11 mouse cellular contexts compared by ENCODE assay signal in genomic region chr1:151699363-151699762, GRCm38 (mm10). TPM values are rescaled to one million over a fixed set of nuclear protein-coding genes. Genes with fewer than 3 reads are reported as not detected.
DNase-seq lines count a peak whose midpoint lies in the region; ATAC-seq and TF ChIP-seq lines count a peak whose summit lies in the region.
"Had no signal": no experiment of that assay in that cellular context is flagged by ENCODE, and none has a peak within 500 bp of the region (broad histone marks: within the 10 kb centered on the region; RNA-seq: fewer than 3 reads in every experiment).

No protein-coding gene starts in this region.

- H3K4me2 ChIP-seq in kidney, embryonic 16.5 days (replicated peaks; ENCODE audit: low read depth, low read length) = no peak overlapping the region
- no peak overlapping the region for H3K4me2 ChIP-seq in neural tube, embryonic 14.5 days (ENCODE audit: low read depth, low read length)
- H3K4me2 ChIP-seq in neural tube, embryonic 15.5 days = no peak overlapping the region
- no peak overlapping the region for H3K4me2 ChIP-seq in midbrain, postnatal 0 days (ENCODE audit: low read depth, low read length, poor library complexity, severe bottlenecking)

- no peaks in the 10 kb centered on the region for H3K4me1 ChIP-seq in kidney, embryonic 16.5 days (ENCODE audit: insufficient read depth, low read length)
- H3K4me1 ChIP-seq in neural tube, embryonic 14.5 days (ENCODE audit: control insufficient read depth, insufficient read depth, low read length) = 0 out of 2 replicates have a peak, but pooled peaks cover 4% of the 10 kb centered on the region
- peaks cover 19% of the 10 kb centered on the region for H3K4me1 ChIP-seq in neural tube, embryonic 15.5 days
- no peaks in the 10 kb centered on the region for H3K4me1 ChIP-seq in midbrain, postnatal 0 days (ENCODE audit: insufficient read depth, low read length)

- H3K4me3 ChIP-seq in kidney, embryonic 16.5 days (ENCODE audit: low read length) = no peak overlapping the region
- no peak overlapping the region for H3K4me3 ChIP-seq in neural tube, embryonic 14.5 days (ENCODE audit: low read depth, low read length)
- no peak overlapping the region for H3K4me3 ChIP-seq in neural tube, embryonic 15.5 days (replicated peaks)
- H3K4me3 ChIP-seq in midbrain, postnatal 0 days (ENCODE audit: low read depth, low read length) = no peak overlapping the region
- H3K4me3 ChIP-seq: erythroblast, embryonic 14.5 days; heart, adult 2 months had no signal

- peak; percentile 43; the same call in 1 of the 2 replicates for TF ChIP-seq CTCF in midbrain, postnatal 0 days (IDR thresholded peaks at IDR 0.05)

- no peak overlapping the region for H3K9ac ChIP-seq in kidney, embryonic 16.5 days (replicated peaks; ENCODE audit: low read length)
- no peak overlapping the region for H3K9ac ChIP-seq in neural tube, embryonic 14.5 days (replicated peaks; ENCODE audit: low read depth, low read length)
- no peak overlapping the region for H3K9ac ChIP-seq in neural tube, embryonic 15.5 days (replicated peaks)
- no peak overlapping the region for H3K9ac ChIP-seq in midbrain, postnatal 0 days (replicated peaks; ENCODE audit: low read length, poor library complexity, severe bottlenecking)

- H3K36me3 ChIP-seq in kidney, embryonic 16.5 days (ENCODE audit: insufficient read depth, low read length) = no peaks in the 10 kb centered on the region
- H3K36me3 ChIP-seq in neural tube, embryonic 14.5 days (ENCODE audit: control insufficient read depth, insufficient read depth, low read length) = no peaks in the 10 kb centered on the region
- no peaks in the 10 kb centered on the region for H3K36me3 ChIP-seq in neural tube, embryonic 15.5 days
- H3K36me3 ChIP-seq in midbrain, postnatal 0 days (ENCODE audit: insufficient read depth, low read length) = no peaks in the 10 kb centered on the region
- H3K36me3 ChIP-seq: G1E had no signal

- no peak for ATAC-seq in kidney, embryonic 16.5 days (ENCODE audit: low FRiP score, low TSS enrichment)
- peak; percentile 28; the same call in 1 of the 2 replicates for ATAC-seq in neural tube, embryonic 14.5 days (ENCODE audit: low read depth)
- no peak for ATAC-seq in neural tube, embryonic 15.5 days (ENCODE audit: low FRiP score)
- ATAC-seq in midbrain, postnatal 0 days (ENCODE audit: low FRiP score) = no peak; the same call in 1 of the 2 replicates

- no peaks in the 10 kb centered on the region for H3K9me3 ChIP-seq in kidney, embryonic 16.5 days (ENCODE audit: low read length)
- H3K9me3 ChIP-seq in neural tube, embryonic 14.5 days (ENCODE audit: control insufficient read depth, low read length) = no peaks in the 10 kb centered on the region
- no peaks in the 10 kb centered on the region for H3K9me3 ChIP-seq in neural tube, embryonic 15.5 days (replicated peaks)
- no peaks in the 10 kb centered on the region for H3K9me3 ChIP-seq in midbrain, postnatal 0 days (ENCODE audit: low read length)
- H3K9me3 ChIP-seq: G1E had no signal

- H3K27ac ChIP-seq in kidney, embryonic 16.5 days (ENCODE audit: low read length) = no peak overlapping the region
- no peak overlapping the region for H3K27ac ChIP-seq in neural tube, embryonic 14.5 days (ENCODE audit: low read depth, low read length)
- H3K27ac ChIP-seq in neural tube, embryonic 15.5 days (replicated peaks) = no peak overlapping the region
- no peak overlapping the region for H3K27ac ChIP-seq in midbrain, postnatal 0 days (ENCODE audit: low read depth, low read length)
- H3K27ac ChIP-seq: heart, adult 2 months had no signal

- H3K27me3 ChIP-seq in kidney, embryonic 16.5 days (ENCODE audit: insufficient read depth, low read length) = no peaks in the 10 kb centered on the region
- no peaks in the 10 kb centered on the region for H3K27me3 ChIP-seq in neural tube, embryonic 14.5 days (ENCODE audit: control insufficient read depth, insufficient read depth, low read length)
- no peaks in the 10 kb centered on the region for H3K27me3 ChIP-seq in neural tube, embryonic 15.5 days (replicated peaks)
- H3K27me3 ChIP-seq in midbrain, postnatal 0 days (ENCODE audit: insufficient read depth, low read length) = no peaks in the 10 kb centered on the region

- 71% methylated on average over 7 of the region's 7 CpGs for WGBS in kidney, embryonic 16.5 days
- 71% methylated on average over 7 of the region's 7 CpGs for WGBS in neural tube, embryonic 14.5 days
- WGBS in neural tube, embryonic 15.5 days = 72% methylated on average over 7 of the region's 7 CpGs
- WGBS in midbrain, postnatal 0 days = 78% methylated on average over 7 of the region's 7 CpGs

- peak; percentile 71 for DNase-seq in adrenal gland, adult 8-10 months
- no peak for DNase-seq in adrenal gland, postnatal 4 days (ENCODE audit: low spot score in 2 of 2)
- peak; percentile 68 to 70 for DNase-seq in kidney, adult 8-10 months
- DNase-seq in midbrain, postnatal 0 days (ENCODE audit: low spot score) = no peak
- DNase-seq in c-Kit-positive CD71-positive TER-119-positive erythroid progenitor cells, embryonic 14.5 days (ENCODE audit: low spot score) = no peak
- DNase-seq: heart, adult 2 months had no signal

RNA-seq across cellular contexts. Expression of gene Edem3, which starts 55.8 kb away (rescaled TPM):
- total RNA-seq in adrenal gland, adult 8-10 months (2022) = 100 to 1,000 TPM in 2 of 4 experiments, 10 to 100 TPM in 2; 81.2 to 151 (median 111) TPM
- 100 to 1,000 TPM; 112 to 115 TPM for total RNA-seq in adrenal gland, postnatal 4 days (2021)
- 16.6 and 17.0 TPM in 2 replicates for polyA plus RNA-seq in kidney, embryonic 16.5 days (2015; fragmentation: Nextera tagmentation; extraction: Ambion mirVana)
- 24.7 and 34.0 TPM in 2 replicates for polyA plus RNA-seq in neural tube, embryonic 14.5 days (2014; fragmentation: Nextera tagmentation; extraction: Ambion mirVana)
- polyA plus RNA-seq in neural tube, embryonic 15.5 days (2015; fragmentation: Nextera tagmentation; extraction: Ambion mirVana) = 15.2 and 16.9 TPM in 2 replicates
- total RNA-seq in midbrain, postnatal 0 days (2014; rRNA removed) = 40.8 and 54.0 TPM in 2 replicates
- polyA plus RNA-seq in midbrain, postnatal 0 days (2015; fragmentation: Nextera tagmentation; extraction: Ambion mirVana) = 11.3 and 13.2 TPM in 2 replicates

Comparison
In these comparisons a context has a peak if more than half of its experiments do, and no peak if none do; other contexts are left out.
1. DNase-seq: peak in adrenal gland, adult 8-10 months (single experiment) and kidney, adult 8-10 months (2 of 2); none in adrenal gland, postnatal 4 days (0 of 2), midbrain, postnatal 0 days (single experiment) and c-Kit-positive CD71-positive TER-119-positive erythroid progenitor cells, embryonic 14.5 days (single experiment).